Mouse (Mus musculus) G1E-ER4 (cell line): ENCODE results near the gene Gab2. TPM values are rescaled to one million over a fixed set of nuclear protein-coding genes. Genes with fewer than 3 reads are reported as not detected.

Experiments used
- GATA1 ChIP-seq: IDR thresholded peaks from one replicate; pipeline ENCODE4 v1.8.0; 2012; ENCODE audit warnings: low read length, inconsistent platforms
- polyA plus RNA-seq: library from polyadenylated mRNA; stranded (reverse); fragments of >175 nt; gene quantifications from 2 replicates; pipeline ENCODE4 v1.2.3, GENCODE M21; 2012

The Gab2 gene
- polyA plus RNA-seq, 1 experiment, result 5.2 TPM

DNA sequence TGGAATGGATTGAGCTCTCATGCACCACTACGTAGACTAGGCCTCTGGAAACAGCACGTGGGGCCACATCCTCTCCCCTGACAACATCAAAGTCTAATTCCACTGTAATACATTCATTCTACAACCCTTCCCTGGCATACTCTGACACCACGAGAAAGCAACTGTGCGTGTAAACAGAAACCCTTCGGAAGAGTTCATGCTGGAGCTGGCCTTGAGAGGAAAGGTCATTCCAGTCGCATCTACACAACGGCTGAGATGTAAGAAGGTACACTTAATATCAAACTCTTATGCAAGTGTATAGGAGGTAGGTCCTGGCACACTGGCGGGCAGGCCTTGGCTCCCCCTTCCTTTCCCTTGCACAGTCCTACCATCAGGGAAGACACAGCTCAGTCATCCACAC is 243.0 kb downstream of the Gab2 start:
- TF ChIP-seq GATA1, result no peak

DNA sequence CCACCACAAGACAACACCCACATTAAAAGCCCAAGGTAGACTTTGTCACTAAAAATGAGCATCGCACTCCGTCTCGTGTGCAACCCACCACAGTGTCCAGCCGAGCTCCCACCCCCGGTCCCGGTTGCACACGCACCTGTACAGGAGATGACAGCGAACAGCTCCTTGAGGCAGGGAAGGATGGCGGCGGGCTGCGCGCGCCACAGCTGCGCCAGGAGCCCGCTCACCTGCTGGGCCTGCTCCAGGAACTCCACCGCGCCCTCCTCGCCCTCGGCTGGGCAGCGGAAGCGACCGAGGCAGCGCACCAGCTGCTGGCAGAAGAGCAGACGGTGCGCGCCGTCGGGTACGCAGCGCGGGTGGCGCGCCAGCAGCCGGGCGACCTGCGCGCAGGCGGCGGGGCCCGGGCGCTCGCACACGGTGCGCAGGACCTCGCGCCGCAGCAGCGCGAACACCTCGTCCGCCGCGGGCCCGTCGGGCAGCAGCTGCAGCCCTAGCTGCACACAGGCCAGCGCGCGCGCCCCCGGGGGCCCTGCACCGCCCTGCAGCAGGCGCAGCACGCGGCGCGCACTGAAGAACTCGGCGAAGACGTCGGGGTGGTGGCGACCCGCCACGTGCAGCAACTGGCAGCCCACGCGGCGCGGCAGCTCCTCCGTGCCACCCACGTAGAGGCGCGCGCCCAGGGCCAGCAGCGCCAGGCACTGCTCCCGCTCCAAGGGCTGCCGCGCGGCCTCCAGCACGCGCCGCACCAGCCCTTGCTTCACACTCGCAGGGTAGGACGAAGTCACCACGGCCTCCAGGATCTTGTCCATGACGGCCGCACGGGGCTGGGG is 244.0 kb downstream of the Gab2 start:
- TF ChIP-seq GATA1, result no peak

DNA sequence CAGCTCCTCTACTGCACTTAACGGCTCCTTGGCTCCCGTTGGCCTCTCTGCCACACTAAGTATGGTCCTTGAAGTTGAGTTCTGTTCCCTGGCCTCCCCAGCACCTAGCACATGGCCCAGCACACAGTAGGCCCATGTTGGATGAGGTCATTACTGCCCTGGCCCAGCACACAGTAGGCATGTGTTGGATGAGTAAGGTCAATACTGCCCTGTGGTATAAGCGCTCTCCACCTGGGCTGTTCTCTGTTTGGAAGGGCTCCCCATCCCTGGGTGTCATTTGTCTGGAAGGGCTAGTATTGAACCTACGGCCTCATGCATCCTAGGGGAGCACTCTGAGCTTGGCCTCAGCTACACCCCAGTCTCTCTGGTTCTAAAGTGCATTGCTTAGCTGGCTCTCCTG is 246.0 kb downstream of the Gab2 start:
- no peak for TF ChIP-seq GATA1

DNA sequence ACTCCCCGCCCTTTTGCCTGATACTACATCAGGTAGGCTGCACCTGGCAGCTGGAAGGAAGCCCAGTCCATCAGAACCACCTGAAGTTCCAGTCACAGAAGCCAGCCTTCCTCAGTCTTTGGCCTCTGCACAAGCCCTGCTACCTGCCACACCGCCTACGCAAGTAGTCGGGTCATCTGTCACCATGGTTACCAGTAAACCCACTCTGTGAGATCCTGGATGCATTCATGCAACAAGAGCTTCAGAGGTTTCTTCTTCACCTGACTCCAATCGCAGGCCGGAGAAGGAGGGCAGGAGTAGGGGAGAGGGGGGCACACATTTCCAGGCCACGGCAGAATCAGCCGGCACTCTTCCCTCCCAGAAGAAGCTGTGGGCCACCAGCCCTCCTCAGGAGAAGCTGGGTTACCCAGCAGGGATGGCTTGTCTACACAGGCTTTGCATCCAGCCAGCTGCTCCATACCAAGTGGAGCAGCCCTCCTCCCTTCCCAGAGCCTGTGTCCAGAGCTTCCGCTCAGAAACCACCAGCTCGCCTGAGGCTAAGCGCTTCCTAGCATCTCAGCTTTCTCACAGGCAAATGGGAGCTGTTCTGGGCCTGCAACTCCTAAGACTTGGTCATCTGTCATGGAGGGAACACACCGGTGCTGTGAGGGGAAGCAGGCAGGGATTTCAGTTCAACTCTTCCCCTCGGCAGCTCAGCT is 247.7 kb downstream of the Gab2 start:
- TF ChIP-seq GATA1, result no peak

DNA sequence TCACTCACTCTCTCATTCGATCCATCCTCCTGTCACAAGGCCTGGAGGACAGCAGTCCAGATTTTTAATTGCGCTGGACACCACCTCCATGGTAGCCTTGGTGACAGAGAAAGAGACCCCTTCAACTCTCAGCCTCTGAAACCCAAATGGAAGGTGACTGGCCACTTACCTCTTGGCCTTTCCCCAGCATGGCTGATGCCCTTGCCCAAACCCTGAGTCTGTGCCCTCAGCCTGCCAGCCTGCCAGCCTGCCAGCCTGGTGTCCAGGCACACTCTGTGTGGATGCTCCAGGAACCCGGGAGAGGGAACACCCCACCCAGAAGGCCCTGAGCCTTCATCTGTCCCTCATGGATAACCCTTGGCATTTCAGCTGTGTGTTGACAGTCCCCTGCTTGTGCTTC is 248.3 kb downstream of the Gab2 start:
- no peak for TF ChIP-seq GATA1

DNA sequence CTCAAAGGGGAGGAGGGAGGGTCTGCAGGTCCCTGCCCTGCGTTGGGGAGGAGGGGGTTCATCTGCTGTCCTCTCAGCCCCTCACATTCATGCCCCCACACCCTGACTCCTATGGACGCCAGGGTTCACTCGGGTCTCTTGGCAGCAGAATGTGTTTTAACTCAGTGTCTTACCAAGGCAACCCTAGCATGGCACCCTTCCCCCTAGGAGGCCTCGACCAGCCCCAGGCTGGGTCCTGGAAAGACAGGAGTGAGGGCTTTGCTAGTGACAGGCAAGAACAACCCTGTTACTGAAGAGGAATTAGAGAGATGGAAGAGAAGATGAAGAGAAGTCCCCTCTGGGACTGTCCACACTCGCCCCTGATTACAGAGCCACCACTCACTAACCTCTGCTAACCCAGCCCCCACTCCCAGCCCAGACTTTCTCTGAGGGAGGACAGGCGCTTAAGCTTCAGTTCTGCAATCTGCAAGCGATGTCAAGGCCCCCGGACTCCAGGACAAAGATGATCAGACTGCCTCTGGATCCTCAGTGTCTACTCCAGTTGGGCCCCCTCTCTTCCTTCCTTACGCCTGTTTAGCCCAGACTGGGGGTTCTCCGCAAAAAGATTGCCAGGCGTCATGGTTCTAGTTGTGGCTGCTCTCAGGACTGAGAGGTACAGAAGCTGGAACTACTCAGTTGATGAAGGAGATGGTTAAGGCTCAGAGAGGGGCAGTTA is 249.7 kb downstream of the Gab2 start:
- no peak for TF ChIP-seq GATA1

DNA sequence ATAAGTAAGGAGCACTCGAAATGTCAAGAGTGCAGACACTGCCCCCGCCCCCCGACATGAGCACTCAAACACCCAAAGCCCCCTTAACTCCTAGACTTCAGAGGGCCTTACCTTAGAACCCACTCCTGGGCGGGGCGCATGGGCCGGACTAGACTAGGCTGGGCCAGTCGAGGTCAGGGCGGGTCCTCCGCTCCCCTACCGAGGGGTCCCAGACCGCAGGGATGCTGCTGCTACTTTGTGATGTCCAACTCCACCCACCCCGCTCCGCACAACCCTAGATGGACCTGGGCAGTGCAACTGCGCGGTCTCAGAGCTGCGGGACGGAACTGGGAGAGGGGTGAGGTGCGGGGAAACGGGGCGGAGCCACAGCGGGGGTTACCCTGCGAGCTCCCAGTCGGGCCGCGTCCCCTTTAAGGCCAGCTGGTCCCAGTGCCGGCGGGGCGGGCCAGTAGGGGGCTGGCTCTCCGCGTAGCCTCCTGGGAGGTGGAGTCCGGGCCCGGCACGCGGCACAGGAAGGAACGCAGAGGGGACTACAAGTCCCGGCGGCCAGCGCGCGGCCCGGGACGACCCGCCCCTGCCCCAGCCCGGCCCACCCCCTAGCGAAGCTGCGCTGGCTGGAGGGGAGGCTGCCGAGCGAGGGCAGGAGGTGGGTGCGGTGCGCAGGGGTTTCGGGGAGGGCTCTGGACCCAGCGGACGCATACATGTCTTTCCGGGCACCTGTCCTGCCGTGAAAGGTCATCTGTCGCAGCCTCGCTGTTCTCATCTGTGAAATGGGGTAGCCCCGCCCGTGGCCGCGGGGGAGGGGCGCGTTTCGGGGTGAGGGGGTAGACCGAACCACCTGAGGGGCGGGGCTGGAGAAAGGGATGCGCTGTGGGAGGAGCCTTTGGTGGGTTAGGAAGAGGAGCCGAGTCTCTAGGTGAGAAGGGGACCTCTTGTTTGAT is 250.6 kb downstream of the Gab2 start, which contains the start of the genes Usp35 and Kctd21:
Gene Usp35 (minus strand): TSS at position 295 of the 941 bp plus-strand sequence.
Gene Kctd21 (plus strand): TSS at position 602 of the 941 bp plus-strand sequence.
- no peak for TF ChIP-seq GATA1

DNA sequence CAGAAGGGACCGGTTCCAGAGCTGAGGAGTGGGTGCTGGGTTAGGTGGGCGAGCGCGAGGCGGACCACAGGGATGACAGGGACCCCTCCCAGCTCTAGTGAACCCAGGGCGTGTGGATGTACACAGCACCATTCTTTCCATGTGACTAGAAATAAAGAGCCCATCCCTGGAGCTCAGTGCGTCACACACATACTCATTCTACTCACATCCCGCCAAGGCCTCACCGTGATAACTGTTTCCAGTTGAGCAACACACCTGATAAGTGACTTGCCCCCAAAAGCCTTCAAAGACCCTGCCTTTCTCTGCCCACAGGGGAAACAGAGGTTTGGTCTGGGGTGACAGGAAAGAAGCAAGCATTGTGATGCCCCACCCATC is 251.3 kb downstream of the Gab2 start:
- no peak for TF ChIP-seq GATA1

DNA sequence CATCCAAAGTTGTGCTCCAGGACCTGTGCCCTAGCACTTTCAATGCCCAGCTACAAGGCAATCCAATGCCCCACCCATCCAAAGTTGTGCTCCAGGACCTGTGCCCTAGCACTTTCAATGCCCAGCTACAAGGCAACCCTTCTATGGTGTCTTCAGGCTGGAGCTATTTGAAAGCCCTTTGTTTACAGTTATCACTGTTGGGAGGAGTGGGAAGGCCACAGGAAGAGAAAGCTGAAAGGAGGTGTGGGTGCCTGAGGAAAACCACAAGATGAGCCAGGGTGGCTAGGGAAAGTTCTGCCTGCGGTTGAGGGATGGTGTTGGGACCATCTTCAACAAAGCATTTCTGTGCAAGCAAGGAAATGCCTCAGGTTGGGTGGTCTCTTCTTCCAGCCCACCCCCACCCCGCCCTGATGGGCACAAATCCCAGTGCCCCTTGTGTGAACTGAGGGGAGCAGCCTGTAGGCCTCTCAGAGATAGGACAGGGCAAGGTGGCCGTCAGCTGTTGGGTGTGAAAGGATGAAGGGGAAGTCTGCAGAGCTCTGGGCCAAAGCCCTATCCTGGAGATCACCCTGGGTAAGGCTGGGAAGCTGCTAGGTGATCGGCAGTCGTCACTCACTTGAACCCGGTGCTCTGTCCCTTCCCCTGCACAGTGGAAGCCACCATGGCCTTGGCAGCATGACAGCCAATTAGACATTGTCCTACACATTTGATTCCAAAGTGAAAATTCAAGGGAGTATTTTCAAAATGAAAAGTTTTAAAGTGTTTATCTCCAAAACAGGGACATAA is 251.9 kb downstream of the Gab2 start:
- TF ChIP-seq GATA1, result no peak

DNA sequence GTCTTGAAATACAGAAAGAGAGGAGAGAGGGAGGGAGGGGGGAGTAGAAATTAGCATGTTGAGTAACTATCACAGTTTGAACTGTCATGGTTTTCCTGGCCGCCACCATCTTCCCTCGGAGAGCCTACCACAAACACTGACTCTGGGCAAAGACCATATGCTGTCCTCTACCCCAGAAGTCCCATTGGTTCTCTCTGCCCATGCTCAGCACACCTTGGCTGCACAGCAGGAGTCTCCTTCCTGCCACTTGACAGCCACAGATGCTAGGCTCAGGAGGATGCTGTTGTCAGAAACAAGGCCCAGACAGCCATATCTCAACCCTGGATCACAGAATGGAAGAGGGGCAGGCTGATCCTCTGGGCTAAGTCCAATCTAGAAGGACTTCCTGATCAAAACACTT is 253.0 kb downstream of the Gab2 start:
- TF ChIP-seq GATA1, result no peak

DNA sequence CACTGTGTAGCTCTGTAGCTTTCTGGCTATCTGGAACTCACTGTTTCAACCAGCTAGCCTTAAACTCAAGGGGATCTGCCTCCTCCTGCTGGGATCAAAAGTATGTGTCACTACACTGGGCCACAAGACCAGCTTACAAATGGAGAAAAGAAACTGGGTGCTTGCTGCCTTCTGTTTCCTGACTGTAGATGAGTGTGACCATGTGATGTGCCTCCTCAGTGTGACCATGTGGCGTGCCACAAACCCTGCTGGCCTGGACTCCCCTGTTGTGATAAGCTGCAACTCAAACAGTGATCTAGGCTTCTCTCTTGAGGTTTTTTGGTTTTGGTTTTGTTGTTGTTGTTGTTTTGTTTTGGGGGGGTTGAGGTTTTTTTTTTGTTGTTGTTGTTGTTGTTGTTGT is 255.3 kb downstream of the Gab2 start:
- TF ChIP-seq GATA1, result peak; percentile 6

DNA sequence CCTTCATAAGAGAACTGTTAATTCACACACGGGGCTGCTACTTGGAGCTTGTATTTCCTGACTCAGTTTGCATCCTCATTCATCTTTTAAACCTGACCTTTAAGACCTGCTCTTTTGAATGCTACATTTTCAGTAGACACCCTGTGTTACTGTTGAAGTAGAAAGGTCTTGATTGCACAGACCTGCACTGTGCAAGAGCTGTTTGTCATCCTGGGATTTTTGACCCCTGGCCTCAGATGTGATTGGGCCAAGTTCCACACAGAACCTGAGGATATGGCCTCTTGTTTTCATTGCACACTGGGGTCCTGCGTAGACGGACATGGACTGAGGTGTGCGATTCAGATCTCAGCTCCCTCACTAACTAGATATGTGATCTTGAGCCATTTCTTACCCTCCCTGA is 257.2 kb downstream of the Gab2 start:
- no peak for TF ChIP-seq GATA1

DNA sequence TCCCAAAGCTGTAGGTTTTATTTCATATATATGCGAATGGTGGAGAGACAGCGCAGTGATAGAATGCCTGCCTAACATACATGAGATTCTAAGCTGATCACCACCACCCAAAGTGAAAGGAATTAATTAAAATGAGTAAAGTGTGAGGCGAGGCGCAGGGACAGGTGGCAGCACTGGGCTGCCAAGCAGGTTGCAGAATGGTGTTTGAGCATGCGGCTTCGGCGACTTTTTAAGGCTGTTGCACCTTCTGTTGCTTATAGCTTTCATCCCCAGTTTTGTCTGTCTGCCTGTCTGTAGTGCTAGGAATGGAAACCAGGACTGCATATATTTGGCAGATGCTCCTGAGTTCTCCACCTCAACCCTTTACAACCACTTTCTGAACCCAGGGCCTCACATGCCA is 258.2 kb downstream of the Gab2 start:
- no peak for TF ChIP-seq GATA1
